Mouse (Mus musculus): Measurements from ENCODE around the gene Thy1. TPM values are rescaled to one million over a fixed set of nuclear protein-coding genes. Genes with fewer than 3 reads are reported as not detected.

The Thy1 gene
- polyA plus RNA-seq, 1 experiment from 2014 or later = 2.4 TPM

GRCm38 (mm10) chr9:44088877-44089608 lies 45.9 kb downstream of the Thy1 start:
- H3K9me3 ChIP-seq (replicated peaks; ENCODE audit: control insufficient read depth, low read length) = no peaks in the 10 kb centered on the region
- H3K4me2 ChIP-seq (ENCODE audit: low read depth, low read length) = no peak overlapping the region
- ATAC-seq (replicated peaks; ENCODE audit: insufficient number of reproducible peaks, low FRiP score, low TSS enrichment, low read depth) (no peak), DNase-seq (ENCODE audit: low spot score) (no peak)
- H3K4me1 ChIP-seq (ENCODE audit: control insufficient read depth, insufficient read depth, low read length) = peaks cover 6% of the 10 kb centered on the region; the same call in 1 of the 2 replicates
- H3K27me3 ChIP-seq (ENCODE audit: control insufficient read depth, insufficient read depth, low read length) = peaks cover 6% of the 10 kb centered on the region
- 66% methylated on average over 12 of the region's 12 CpGs for WGBS
- H3K36me3 ChIP-seq (replicated peaks; ENCODE audit: control insufficient read depth, insufficient read depth, low read depth, low read length) = no peaks in the 10 kb centered on the region; the same call in 1 of the 2 replicates
- no peak overlapping the region for H3K4me3 ChIP-seq (ENCODE audit: low read depth, low read length)
- no peak overlapping the region for H3K27ac ChIP-seq (replicated peaks; ENCODE audit: low read depth, low read length)
- H3K9ac ChIP-seq (replicated peaks; ENCODE audit: low read length) = no peak overlapping the region

- Histone ChIP-seq H3K4me2 (ENCODE audit: low read depth, low read length) (no peak overlapping the region), H3K27me3 (ENCODE audit: control insufficient read depth, insufficient read depth, low read length) (no peaks in the 10 kb centered on the region), H3K27ac (replicated peaks; ENCODE audit: low read depth, low read length) (no peak overlapping the region), H3K9ac (replicated peaks; ENCODE audit: low read length) (no peak overlapping the region), H3K4me1 (ENCODE audit: control insufficient read depth, insufficient read depth, low read length) (no peaks in the 10 kb centered on the region; the same call in 1 of the 2 replicates), H3K4me3 (ENCODE audit: low read depth, low read length) (no peak overlapping the region), H3K9me3 (replicated peaks; ENCODE audit: control insufficient read depth, low read length) (no peaks in the 10 kb centered on the region), H3K36me3 (replicated peaks; ENCODE audit: control insufficient read depth, insufficient read depth, low read depth, low read length) (no peaks in the 10 kb centered on the region; the same call in 1 of the 2 replicates)
- DNase-seq (ENCODE audit: low spot score) (peak; percentile 83), ATAC-seq (replicated peaks; ENCODE audit: insufficient number of reproducible peaks, low FRiP score, low TSS enrichment, low read depth) (peak; percentile 81; the same call in 1 of the 2 replicates)
- 32% methylated on average over 24 of the region's 24 CpGs for WGBS
Measured at GRCm38 (mm10) chr9:44093612-44094503, 50.7 kb downstream of the Thy1 start.

- Histone ChIP-seq H3K4me1 (ENCODE audit: control insufficient read depth, insufficient read depth, low read length) (no peaks in the 10 kb centered on the region; the same call in 1 of the 2 replicates), H3K36me3 (replicated peaks; ENCODE audit: control insufficient read depth, insufficient read depth, low read depth, low read length) (no peaks in the 10 kb centered on the region; the same call in 1 of the 2 replicates), H3K27ac (replicated peaks; ENCODE audit: low read depth, low read length) (no peak overlapping the region), H3K27me3 (ENCODE audit: control insufficient read depth, insufficient read depth, low read length) (no peaks in the 10 kb centered on the region), H3K9ac (replicated peaks; ENCODE audit: low read length) (no peak overlapping the region), H3K4me3 (ENCODE audit: low read depth, low read length) (no peak overlapping the region), H3K4me2 (ENCODE audit: low read depth, low read length) (no peak overlapping the region), H3K9me3 (replicated peaks; ENCODE audit: control insufficient read depth, low read length) (no peaks in the 10 kb centered on the region)
- DNase-seq (ENCODE audit: low spot score) (no peak), ATAC-seq (replicated peaks; ENCODE audit: insufficient number of reproducible peaks, low FRiP score, low TSS enrichment, low read depth) (no peak)
- 84% methylated on average over 3 of the region's 3 CpGs for WGBS
Measured at GRCm38 (mm10) chr9:44094737-44095136, 51.6 kb downstream of the Thy1 start.

GRCm38 (mm10) chr9:44095781-44096180 lies 52.6 kb downstream of the Thy1 start:
- 91% methylated on average over 9 of the region's 9 CpGs for WGBS
- no peaks in the 10 kb centered on the region; the same call in 1 of the 2 replicates for H3K36me3 ChIP-seq (replicated peaks; ENCODE audit: control insufficient read depth, insufficient read depth, low read depth, low read length)
- DNase-seq (ENCODE audit: low spot score) = no peak
- H3K27ac ChIP-seq (replicated peaks; ENCODE audit: low read depth, low read length) = no peak overlapping the region
- H3K9me3 ChIP-seq (replicated peaks; ENCODE audit: control insufficient read depth, low read length) = no peaks in the 10 kb centered on the region
- no peak overlapping the region for H3K4me2 ChIP-seq (ENCODE audit: low read depth, low read length)
- H3K4me1 ChIP-seq (ENCODE audit: control insufficient read depth, insufficient read depth, low read length) = no peaks in the 10 kb centered on the region; the same call in 1 of the 2 replicates
- H3K9ac ChIP-seq (replicated peaks; ENCODE audit: low read length) = no peak overlapping the region
- no peaks in the 10 kb centered on the region for H3K27me3 ChIP-seq (ENCODE audit: control insufficient read depth, insufficient read depth, low read length)
- no peak for ATAC-seq (replicated peaks; ENCODE audit: insufficient number of reproducible peaks, low FRiP score, low TSS enrichment, low read depth)
- H3K4me3 ChIP-seq (ENCODE audit: low read depth, low read length) = no peak overlapping the region

GRCm38 (mm10) chr9:44096536-44096935 lies 53.4 kb downstream of the Thy1 start:
- no peak overlapping the region for H3K27ac ChIP-seq (replicated peaks; ENCODE audit: low read depth, low read length)
- H3K27me3 ChIP-seq (ENCODE audit: control insufficient read depth, insufficient read depth, low read length) = no peaks in the 10 kb centered on the region
- no peak overlapping the region for H3K4me2 ChIP-seq (ENCODE audit: low read depth, low read length)
- no peak for DNase-seq (ENCODE audit: low spot score)
- H3K9ac ChIP-seq (replicated peaks; ENCODE audit: low read length) = 0 out of 2 replicates have a peak overlapping the region, but pooled peaks have one; percentile 29
- no peaks in the 10 kb centered on the region for H3K9me3 ChIP-seq (replicated peaks; ENCODE audit: control insufficient read depth, low read length)
- no peaks in the 10 kb centered on the region; the same call in 1 of the 2 replicates for H3K36me3 ChIP-seq (replicated peaks; ENCODE audit: control insufficient read depth, insufficient read depth, low read depth, low read length)
- no peak for ATAC-seq (replicated peaks; ENCODE audit: insufficient number of reproducible peaks, low FRiP score, low TSS enrichment, low read depth)
- WGBS = 28% methylated on average over 9 of the region's 9 CpGs
- no peaks in the 10 kb centered on the region; the same call in 1 of the 2 replicates for H3K4me1 ChIP-seq (ENCODE audit: control insufficient read depth, insufficient read depth, low read length)
- no peak overlapping the region for H3K4me3 ChIP-seq (ENCODE audit: low read depth, low read length)

Other genes with a start within 250 kb of the Thy1 start
- 12.7 and 13.1 TPM in 2 replicates for gene Usp2, start 23.6 kb downstream of the Thy1 start, polyA plus RNA-seq (2014; fragmentation: Nextera tagmentation; extraction: Ambion mirVana)
- 0.17 and 0.32 TPM in 2 replicates for gene Mfrp, start 58.3 kb downstream of the Thy1 start, polyA plus RNA-seq (2014; fragmentation: Nextera tagmentation; extraction: Ambion mirVana)
- 0.53 and 0.56 TPM in 2 replicates for gene C1qtnf5, start 63.9 kb downstream of the Thy1 start, polyA plus RNA-seq (2014; fragmentation: Nextera tagmentation; extraction: Ambion mirVana)
- 0.08 TPM in 1 of 2 replicates, not detected in the other for gene Gm49380, start 70.1 kb downstream of the Thy1 start, polyA plus RNA-seq (2014; fragmentation: Nextera tagmentation; extraction: Ambion mirVana)
- gene Rnf26, start 70.1 kb downstream of the Thy1 start, polyA plus RNA-seq (2014; fragmentation: Nextera tagmentation; extraction: Ambion mirVana) = 59.5 and 65.9 TPM in 2 replicates
- 18.3 and 20.1 TPM in 2 replicates for gene Mcam, start 91.1 kb downstream of the Thy1 start, polyA plus RNA-seq (2014; fragmentation: Nextera tagmentation; extraction: Ambion mirVana)
- 16.4 and 17.4 TPM in 2 replicates for gene Cbl, start 190.7 kb downstream of the Thy1 start, polyA plus RNA-seq (2014; fragmentation: Nextera tagmentation; extraction: Ambion mirVana)
- not detected in 2 replicates for gene Ccdc153, start 197.3 kb downstream of the Thy1 start, polyA plus RNA-seq (2014; fragmentation: Nextera tagmentation; extraction: Ambion mirVana)
- not detected in 2 replicates for gene Pdzd3, start 208.1 kb downstream of the Thy1 start, polyA plus RNA-seq (2014; fragmentation: Nextera tagmentation; extraction: Ambion mirVana)
- gene Nlrx1, start 225.2 kb downstream of the Thy1 start, polyA plus RNA-seq (2014; fragmentation: Nextera tagmentation; extraction: Ambion mirVana) = 2.6 TPM in 2 replicates
- gene Abcg4, start 245.2 kb downstream of the Thy1 start, polyA plus RNA-seq (2014; fragmentation: Nextera tagmentation; extraction: Ambion mirVana) = 1.6 and 2.0 TPM in 2 replicates

All from embryonic facial prominence, embryonic 11.5 days (tissue).